Mouse (Mus musculus) erythroid progenitor cell, adult 5-6 weeks (primary cell): Measurements from ENCODE around the gene Gdpd1. TPM values are rescaled to one million over a fixed set of nuclear protein-coding genes. Genes with fewer than 3 reads are reported as not detected.
"Not testable (repeated sequence)": the region's sequence is repeated elsewhere in the genome, so short reads cannot be mapped to it uniquely, and the experiment has no call there.

ENCODE experiments used
- ATAC-seq: replicated peaks from 2 replicates; pipeline ENCODE4 v1.8.0; 2016; ENCODE audit warnings: moderate number of reproducible peaks, mild to moderate bottlenecking, moderate TSS enrichment, inconsistent platforms; ENCODE audit not compliant: poor library complexity, low FRiP score, severe bottlenecking
- total RNA-seq, 2 experiments: library from RNA; stranded (forward) in 1 of 2; stranded (reverse) in 1 of 2; fragments of 150-400 nt in 1 of 2; fragments of 186-747, 209-891 nt in 1 of 2; gene quantifications; 2 replicates each; pipeline versions ENCODE4 v1.2.3 to v1.2.4; 2015 to 2017; ENCODE audit warnings: low replicate concordance in 2 of 2

Gdpd1 gene
- total RNA-seq (2015; ENCODE audit: low replicate concordance) (5.0 and 8.4 TPM in 2 replicates), total RNA-seq (2017; ENCODE audit: low replicate concordance) (3.3 and 5.7 TPM in 2 replicates)

- peak; percentile 97 for ATAC-seq
Observed at GRCm38 (mm10) chr11:87073866-87074440, at the start of gene Gdpd1. Gdpd1 (minus strand) TSS chr11:87074062.

- no peak for ATAC-seq
Observed at GRCm38 (mm10) chr11:87121864-87122263, 48.0 kb upstream of the Gdpd1 start.

GRCm38 (mm10) chr11:87110172-87110909 is 36.5 kb upstream of the Gdpd1 start:
- no peak for ATAC-seq

- peak; percentile 16; the same call in 1 of the 2 replicates for ATAC-seq
Observed at GRCm38 (mm10) chr11:87109519-87110171, 35.8 kb upstream of the Gdpd1 start.

GRCm38 (mm10) chr11:87108755-87109518 is 35.1 kb upstream of the Gdpd1 start, which contains the start of gene Ska2:
Ska2 (plus strand) TSS chr11:87109234.
- peak; percentile 92 for ATAC-seq

- no peak for ATAC-seq
Observed at GRCm38 (mm10) chr11:87108409-87108754, 34.5 kb upstream of the Gdpd1 start, which contains the start of gene Prr11. Prr11 (minus strand) TSS chr11:87108708.

GRCm38 (mm10) chr11:87087142-87087541 is 13.3 kb upstream of the Gdpd1 start:
- no peak for ATAC-seq

- ATAC-seq, result peak; percentile 93
Observed at GRCm38 (mm10) chr11:87086290-87086984, 12.6 kb upstream of the Gdpd1 start, which contains the start of gene Smg8. Smg8 (minus strand) TSS chr11:87086774.

- ATAC-seq, result no peak
Observed at GRCm38 (mm10) chr11:87085461-87085860, 11.6 kb upstream of the Gdpd1 start.

GRCm38 (mm10) chr11:87083712-87084111 is 9.8 kb upstream of the Gdpd1 start:
- no peak for ATAC-seq

GRCm38 (mm10) chr11:87073343-87073865 is 458 bp downstream of the Gdpd1 start:
- ATAC-seq, result peak; percentile 89

- no peak for ATAC-seq
Observed at GRCm38 (mm10) chr11:87062087-87062486, 11.8 kb downstream of the Gdpd1 start.

GRCm38 (mm10) chr11:87060410-87060809 is 13.5 kb downstream of the Gdpd1 start:
- no peak for ATAC-seq

- peak; percentile 65 for ATAC-seq
Observed at GRCm38 (mm10) chr11:87056286-87056685, 17.6 kb downstream of the Gdpd1 start.

- not testable (repeated sequence) for ATAC-seq
Observed at GRCm38 (mm10) chr11:87048900-87049299, 25.0 kb downstream of the Gdpd1 start.

GRCm38 (mm10) chr11:87046968-87047367 is 26.9 kb downstream of the Gdpd1 start:
- ATAC-seq, result no peak

- ATAC-seq, result 0 out of 2 replicates have a peak, but pooled peaks have one; percentile 22
Observed at GRCm38 (mm10) chr11:87043052-87043451, 30.8 kb downstream of the Gdpd1 start.

GRCm38 (mm10) chr11:87039307-87039963 is 34.4 kb downstream of the Gdpd1 start:
- ATAC-seq, result no peak
